Mouse (Mus musculus) 416B (cell line): ENCODE results near the gene Cd34.
A peak's percentile ranks its signal among the peaks of the same experiment; 100 is the strongest.

Source experiments
- DNase-seq: peaks from one replicate; pipeline ENCODE4 v3.0.0; 2011; ENCODE audit warnings: low read depth

Gene Cd34

DNA sequence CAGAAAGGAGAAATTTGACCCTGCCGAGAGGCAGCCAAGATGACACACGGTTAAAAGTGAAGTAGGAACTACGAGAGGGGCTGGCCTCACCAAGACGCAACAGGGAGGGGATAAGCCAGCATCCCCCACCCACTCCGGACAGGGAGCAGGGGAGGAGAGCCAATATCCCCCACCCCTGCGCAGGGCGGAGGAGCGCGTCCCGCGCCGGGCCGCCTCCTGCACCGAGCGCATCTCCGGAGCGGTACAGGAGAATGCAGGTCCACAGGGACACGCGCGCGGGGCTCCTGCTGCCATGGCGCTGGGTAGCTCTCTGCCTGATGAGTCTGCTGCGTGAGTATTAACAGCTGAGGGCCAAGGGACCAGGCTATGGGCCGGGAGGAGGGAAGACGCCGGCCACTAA is at the start of gene Cd34:
TSS of gene Cd34 (plus strand) at position 105 of the 400 bp plus-strand sequence.
- no peak for DNase-seq

- DNase-seq: no peak
These were observed 44.1 kb upstream of the Cd34 start for GRCm38 (mm10) chr1:194894513-194894912.

DNA sequence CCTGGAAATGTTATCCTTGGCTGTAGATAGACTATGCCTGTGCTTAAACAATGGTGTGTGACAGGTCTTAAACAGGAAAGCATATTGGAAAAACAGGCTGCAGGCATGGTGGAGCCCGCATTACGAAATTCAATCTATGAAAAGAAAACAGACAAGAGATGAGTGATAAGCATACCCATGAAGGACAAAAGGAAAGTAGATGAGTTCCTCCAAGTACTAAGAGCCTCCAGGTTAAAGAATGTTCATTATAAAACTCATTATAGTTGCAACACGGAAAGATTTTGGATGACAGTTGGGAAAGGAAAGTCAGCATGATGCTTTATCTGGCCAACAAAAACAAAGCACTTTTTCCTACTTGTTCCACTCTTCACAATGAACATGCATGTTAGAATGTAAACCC is 43.3 kb upstream of the Cd34 start:
- peak; percentile 43 for DNase-seq

DNA sequence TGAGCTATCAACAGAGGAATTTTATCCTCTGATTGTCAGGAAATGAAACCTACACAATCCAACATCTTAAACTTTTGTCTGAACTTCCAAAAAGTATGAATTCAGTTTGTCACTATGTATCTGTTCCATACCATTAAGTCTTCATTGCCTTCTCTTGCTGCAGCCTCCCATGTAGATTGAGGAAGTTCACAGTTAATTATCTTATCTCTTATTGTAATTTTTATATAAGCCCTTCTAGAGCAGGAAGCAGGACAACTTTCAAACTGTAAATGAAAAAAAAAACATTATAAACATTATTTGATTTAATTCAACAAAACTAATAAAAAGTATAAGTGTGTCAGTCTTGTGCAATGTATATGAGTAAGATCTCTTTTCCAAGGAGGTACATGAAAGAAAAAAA is 37.5 kb upstream of the Cd34 start:
- peak; percentile 34 for DNase-seq

- peak; percentile 72 for DNase-seq
These were observed 36.8 kb upstream of the Cd34 start for GRCm38 (mm10) chr1:194901826-194902225.

DNA sequence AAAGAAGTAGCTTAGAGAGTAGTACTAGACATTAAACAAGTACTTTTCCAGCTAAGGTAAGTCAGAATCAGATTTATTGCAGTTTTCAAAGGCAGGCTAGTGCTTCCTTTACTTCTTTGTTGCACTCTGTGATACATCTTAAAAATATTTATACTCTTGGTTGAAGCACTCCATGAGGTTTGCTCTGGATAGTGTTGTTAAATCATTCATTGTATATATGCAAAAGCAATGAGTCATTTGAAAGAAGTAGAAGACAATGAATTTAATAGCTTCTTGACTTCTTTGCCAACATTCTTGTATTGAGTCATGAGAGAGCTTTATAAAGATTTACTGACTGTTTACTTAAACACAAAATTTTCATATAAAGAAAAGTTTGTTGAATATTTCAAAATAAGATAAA is 29.7 kb upstream of the Cd34 start:
- no peak for DNase-seq

DNA sequence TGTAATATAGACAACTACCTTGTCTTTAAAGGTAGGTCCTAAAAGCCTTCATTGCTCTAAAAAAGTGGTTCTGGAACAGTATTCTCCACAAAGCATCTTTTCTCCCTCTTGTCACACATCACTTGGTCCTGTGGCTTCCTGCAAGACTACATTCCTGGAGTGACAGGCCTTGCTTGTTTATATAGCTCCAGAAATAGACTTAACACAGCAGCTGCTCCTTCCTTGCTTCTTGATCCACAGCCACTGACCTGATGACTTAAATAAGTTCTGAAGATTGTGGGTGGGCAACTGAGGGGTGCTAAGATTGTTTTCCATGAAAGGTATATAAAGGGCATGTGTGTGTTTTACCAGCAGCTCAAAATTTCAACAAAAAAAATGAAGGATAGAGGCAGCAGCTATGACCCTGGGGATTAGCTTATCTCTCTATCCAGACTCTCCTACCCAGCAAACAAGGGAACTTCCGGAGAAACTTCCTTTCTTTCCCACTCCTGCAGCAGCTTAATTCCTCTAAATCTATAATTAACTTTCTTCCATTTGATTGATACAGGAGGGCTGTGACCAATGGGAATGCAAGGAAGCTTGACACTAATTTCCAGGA is 12.8 kb upstream of the Cd34 start:
- peak; percentile 49 for DNase-seq

GRCm38 (mm10) chr1:194927887-194928286 is 10.7 kb upstream of the Cd34 start:
- peak; percentile 96 for DNase-seq

- no peak for DNase-seq
These were observed 9.2 kb upstream of the Cd34 start for GRCm38 (mm10) chr1:194929275-194929971.

- no peak for DNase-seq
These were observed 8.7 kb upstream of the Cd34 start for GRCm38 (mm10) chr1:194929972-194930355.

- no peak for DNase-seq
These were observed 7.9 kb upstream of the Cd34 start for GRCm38 (mm10) chr1:194930706-194931105.

GRCm38 (mm10) chr1:194935351-194935750 is 3.3 kb upstream of the Cd34 start:
- no peak for DNase-seq

DNA sequence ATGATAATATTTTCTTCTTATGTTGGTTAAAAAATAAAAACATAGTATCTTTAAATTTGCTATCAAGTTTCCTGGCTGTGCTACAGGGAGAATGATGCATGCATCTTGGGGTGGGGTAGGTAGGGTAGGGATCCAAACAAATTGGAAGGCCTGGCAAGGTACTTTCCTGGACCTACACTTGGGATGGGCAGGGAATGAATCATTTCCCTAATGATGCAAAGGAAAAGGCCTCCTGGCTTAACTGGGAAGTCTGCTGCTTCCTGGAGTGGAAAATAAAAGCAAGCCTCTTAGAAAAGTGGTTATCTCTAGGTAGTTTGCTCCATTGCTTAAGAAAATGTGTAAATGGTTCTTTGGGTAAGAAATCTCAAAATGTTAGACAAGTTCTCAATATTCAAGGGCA is 2.9 kb downstream of the Cd34 start:
- DNase-seq: no peak

GRCm38 (mm10) chr1:194942912-194943311 is 4.3 kb downstream of the Cd34 start:
- DNase-seq: peak; percentile 79

DNA sequence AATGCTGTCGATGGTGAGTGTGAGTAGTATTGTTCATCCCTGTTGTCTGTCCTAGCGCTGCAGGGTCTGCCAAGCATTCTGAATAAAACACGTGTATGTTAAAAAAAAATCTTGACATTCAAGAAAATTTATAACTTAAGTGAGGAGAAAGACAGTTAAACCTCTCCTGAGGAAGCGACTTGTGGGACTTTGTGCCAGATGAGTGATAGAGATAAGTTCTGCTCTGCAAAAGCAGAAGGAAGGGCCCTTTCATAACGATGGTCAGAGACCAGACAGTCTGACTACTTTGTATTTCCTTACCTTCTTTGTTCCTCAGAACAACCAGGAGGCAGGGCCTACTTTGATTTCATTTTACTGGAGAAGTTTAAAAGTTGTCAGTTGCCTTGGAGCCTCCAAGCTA is 4.9 kb downstream of the Cd34 start:
- DNase-seq: peak; percentile 97

DNA sequence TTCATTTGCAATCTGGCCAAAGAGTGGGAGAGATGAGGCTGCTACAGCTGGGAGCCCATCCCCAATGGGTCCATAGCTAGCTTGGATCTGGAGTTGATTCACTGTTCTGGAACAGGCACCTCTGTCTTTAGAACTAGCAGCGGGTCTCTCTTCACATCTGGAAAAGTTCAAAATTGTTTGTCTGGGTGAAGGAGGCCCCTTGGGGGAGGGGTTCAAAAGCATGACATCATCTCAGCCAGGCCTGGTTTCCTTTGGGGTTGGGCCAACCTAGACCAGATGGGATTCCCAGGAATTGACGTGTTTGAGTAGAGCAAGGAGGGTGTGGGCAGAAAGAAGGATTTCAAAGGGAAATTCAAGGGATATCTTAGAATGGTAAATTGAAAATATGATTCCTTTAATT is 6.8 kb downstream of the Cd34 start:
- DNase-seq: no peak

GRCm38 (mm10) chr1:194946467-194946866 is 7.8 kb downstream of the Cd34 start:
- peak; percentile 90 for DNase-seq

- peak; percentile 78 for DNase-seq
These were observed 12.3 kb downstream of the Cd34 start for GRCm38 (mm10) chr1:194950913-194951312.

- peak; percentile 51 for DNase-seq
These were observed 14.3 kb downstream of the Cd34 start for GRCm38 (mm10) chr1:194952891-194953290.

DNA sequence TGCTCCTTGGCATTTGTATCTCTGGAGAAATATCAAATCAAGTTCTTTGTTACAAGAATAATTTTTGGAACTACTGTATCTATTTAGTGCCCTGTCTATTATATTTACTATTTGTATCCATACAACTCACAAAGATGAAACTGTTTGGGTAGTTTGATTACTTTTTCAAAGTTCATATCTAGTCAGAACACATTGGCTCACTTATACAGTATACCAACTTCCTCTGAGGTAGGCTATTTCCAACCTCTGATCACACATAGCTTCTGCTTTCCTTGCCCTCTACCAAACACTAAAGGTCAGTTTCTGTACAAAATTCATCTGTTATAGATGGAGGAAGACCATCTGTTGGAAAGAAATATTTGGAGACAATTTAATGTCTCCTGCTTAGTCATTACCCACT is 16.1 kb downstream of the Cd34 start:
- DNase-seq: no peak

DNA sequence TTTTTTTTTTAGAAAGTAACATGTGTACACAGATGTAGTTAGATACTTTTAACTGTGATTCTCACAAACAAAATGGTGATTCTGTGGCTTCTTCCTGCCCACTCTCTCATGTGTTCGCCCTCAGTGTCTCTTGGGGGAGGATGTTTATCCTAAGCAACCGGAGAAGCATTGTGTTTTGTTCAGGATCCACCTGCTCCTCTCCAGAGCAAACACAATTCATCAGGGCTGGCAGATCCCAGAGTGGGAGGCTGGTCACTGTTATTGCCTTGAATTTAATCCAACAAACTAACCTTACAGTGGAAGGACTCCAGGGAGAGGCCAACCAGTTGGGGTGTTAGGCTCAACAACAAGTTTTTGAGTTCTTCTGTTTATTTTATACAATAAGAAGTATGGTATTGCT is 17.1 kb downstream of the Cd34 start:
- DNase-seq: no peak

GRCm38 (mm10) chr1:194957021-194957420 is 18.4 kb downstream of the Cd34 start:
- DNase-seq: no peak

GRCm38 (mm10) chr1:194962181-194962580 is 23.6 kb downstream of the Cd34 start:
- peak; percentile 86 for DNase-seq

DNA sequence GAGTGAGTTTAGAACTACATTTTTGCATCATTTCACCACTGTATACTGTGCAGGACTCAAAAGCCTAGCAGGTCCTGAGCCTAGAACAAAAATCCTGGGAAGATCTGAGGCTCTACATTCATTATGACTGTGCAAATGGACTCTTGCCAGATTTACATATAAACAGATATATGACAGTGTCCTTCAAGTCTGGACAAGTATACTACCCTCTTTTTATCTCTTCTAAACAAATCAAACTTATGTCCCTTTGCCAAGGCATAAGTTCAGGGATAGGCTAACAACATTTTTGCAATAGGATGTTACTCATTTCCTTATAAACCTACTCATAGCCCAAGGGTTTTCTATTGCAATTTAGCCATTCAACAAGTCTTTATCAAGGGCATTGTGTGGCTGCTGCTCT is 24.1 kb downstream of the Cd34 start:
- peak; percentile 94 for DNase-seq
